Mouse (Mus musculus): ENCODE results near the gene Sec14l4.

The Sec14l4 gene

DNA sequence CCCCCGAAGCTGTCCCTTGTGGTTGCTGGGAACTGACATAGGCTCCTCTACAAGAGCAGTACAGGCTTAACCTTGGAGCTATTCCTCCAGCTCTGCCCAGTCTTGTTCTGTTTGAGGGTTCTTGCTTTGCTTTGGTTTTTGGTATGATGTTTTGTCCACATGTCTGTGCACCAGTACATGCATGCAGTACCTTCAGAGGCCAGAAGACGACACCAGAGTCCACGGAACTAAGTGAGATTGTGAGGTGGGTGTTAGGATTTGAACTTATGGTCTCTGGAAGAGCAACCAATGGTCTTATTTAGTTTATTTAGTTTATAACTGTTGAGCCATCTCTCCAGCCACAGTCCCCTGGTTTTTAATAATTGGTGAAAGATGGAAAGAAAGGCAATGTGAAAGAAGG, 24.8 kb upstream of the Sec14l4 start:
- no peak for TF ChIP-seq GATA4 (IDR thresholded peaks at IDR 0.05; ENCODE audit: insufficient replicate concordance, low read length)

DNA sequence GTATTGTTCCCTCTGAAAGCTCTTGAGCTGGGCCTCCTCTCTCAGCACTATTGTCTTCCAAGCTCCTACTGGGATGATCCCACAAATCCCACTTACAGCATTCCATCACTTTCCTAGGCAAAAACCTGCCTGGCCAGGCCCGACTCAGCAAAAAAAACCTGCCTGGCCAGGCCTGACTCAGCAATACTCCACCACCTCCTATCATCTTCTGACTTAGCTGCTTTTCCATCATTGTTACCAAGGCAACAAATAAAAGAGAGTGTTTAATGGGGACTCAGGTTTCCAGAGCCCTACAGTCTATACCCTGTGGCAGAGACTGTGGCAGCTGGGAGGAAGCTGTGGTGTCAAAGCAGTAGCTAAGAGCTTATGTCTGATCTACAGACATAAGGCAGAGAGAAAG, 18.6 kb upstream of the Sec14l4 start:
- no peak for TF ChIP-seq GATA4 (IDR thresholded peaks at IDR 0.05; ENCODE audit: insufficient replicate concordance, low read length)

DNA sequence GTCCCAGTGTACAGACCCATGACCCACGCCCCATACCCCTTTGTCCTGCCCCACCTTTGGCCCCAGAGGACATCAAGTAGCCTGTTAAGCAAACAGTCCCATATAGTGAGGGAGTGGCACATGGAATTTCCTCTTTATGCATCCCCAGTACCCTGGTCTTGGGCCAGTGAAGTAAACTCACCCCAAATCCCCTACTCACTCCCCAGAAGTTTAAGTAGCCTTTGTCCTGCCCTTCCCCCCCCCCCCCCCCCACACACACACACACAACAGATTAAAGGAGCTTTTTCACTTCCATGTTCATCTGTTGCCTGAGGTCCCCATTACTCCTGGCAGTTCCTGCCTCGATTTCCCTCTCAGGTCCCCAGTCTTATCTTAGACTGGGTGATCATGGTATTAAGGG, 7.9 kb upstream of the Sec14l4 start:
- TF ChIP-seq GATA4 (IDR thresholded peaks at IDR 0.05; ENCODE audit: insufficient replicate concordance, low read length) = no peak

DNA sequence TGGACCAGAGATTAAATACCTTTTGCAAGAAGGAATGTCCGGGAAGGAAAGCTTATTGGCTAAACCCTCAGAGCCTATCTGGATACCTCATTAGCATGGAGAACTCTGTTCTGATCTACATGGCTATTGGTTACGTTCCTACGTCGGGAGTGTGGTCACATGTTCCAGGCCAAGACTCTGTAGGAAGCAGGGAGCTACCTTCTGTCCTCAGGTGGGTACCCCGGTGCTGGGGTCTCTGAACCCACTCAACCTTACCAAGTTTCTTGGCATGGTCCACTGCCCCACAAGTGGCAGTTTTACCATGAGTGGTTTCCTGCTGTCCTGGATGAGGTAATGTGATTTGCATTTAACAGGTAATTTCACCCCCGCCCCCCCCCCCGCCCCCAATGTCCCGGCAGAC, 4.2 kb upstream of the Sec14l4 start:
- TF ChIP-seq GATA4 (IDR thresholded peaks at IDR 0.05; ENCODE audit: insufficient replicate concordance, low read length) = no peak

DNA sequence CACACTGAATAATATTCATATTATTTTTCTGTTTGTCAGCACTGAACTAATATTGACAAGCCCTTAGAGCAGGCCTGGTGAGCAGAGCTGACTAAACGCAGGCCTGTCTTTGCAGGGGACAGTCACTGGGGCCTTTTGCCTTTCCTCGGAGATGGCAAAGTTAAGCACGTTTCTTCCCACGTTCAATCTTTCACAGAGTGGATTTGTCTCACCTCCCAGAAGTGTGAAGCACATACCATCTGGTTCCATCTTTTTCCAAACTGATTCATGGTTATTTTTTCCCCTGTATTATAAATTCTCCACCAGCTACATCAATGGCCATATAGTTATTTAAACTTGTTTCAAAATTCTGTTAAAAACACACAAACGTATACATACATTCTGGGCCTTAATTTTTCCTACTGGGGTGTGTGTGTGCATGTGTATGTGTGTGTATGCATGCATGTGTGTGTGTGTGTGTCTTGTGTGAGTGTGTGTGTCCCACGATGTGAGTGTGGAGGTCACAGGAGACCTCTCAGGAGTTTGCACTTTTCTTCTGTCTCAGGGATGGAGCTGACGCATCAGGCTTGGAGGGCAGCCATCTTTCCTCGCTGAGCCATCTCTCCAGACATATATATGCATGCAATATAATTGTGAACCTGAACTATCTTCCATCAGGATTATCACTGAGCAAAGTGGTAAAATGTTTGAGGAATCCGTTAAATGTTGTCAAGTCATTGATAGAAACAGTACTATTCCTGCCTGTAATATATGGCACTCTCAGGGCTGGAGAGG, 3.5 kb upstream of the Sec14l4 start:
- no peak for TF ChIP-seq GATA4 (IDR thresholded peaks at IDR 0.05; ENCODE audit: insufficient replicate concordance, low read length)

DNA sequence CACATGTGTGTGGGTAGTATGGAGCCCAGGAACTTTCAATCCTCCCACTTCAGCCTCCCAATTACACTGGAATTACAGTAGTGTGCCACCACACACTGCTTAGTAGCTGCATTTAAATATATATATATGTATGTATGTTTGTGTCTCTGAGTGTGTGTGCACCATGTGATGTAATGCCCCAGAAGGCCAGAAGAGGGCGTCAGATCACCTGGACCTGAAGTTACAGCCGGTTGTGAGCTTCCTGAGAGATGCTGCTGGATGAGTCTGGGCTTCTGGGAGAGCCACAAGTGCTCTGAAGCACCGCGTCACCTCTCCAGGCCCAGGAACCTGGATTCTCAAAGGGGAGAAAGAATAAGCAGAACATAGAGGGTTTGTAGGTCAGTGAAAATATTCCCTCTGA, 1.9 kb upstream of the Sec14l4 start:
- no peak for TF ChIP-seq GATA4 (IDR thresholded peaks at IDR 0.05; ENCODE audit: insufficient replicate concordance, low read length)

DNA sequence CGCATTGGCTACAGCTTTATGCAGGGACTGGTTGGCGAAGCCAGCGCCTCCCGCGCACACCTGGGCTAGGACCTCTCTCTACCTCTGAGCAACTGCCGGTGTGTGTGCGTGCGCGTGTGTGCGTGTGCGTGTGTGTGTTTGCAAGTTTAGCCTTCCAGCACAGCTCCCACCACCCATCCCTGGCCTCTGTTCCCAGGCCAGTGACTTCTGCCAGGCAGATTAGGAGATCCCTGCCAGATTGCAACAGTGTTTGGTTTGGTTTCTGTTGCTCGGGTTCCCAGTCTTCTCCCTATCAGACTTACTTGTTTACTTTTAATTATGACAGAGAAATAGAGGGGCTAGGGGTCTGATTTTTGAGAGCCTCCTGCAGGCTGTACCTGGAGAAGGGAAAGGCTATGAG, 699 bp downstream of the Sec14l4 start:
- TF ChIP-seq GATA4 (IDR thresholded peaks at IDR 0.05; ENCODE audit: insufficient replicate concordance, low read length) = peak; percentile 33; the same call in 1 of the 2 replicates

DNA sequence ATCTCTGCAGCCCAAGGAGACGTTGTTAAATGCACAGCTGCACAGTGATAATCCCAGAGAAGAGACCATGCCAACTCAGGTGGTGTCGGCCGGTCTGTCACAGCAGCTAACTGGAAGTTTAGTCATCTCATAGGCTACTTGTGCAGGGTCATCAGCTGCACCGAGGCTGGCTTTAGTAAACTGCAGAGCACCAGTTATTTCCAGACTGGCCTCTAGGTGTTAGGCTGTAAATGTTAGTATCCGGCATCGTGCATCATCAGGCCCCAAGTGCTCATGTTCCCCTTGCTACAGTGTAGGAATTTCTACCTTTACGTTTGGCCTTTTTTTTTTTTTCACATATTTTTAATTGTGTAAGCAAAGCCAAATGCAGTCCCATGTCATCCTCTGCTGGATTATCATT, 2.2 kb downstream of the Sec14l4 start:
- TF ChIP-seq GATA4 (IDR thresholded peaks at IDR 0.05; ENCODE audit: insufficient replicate concordance, low read length) = no peak

DNA sequence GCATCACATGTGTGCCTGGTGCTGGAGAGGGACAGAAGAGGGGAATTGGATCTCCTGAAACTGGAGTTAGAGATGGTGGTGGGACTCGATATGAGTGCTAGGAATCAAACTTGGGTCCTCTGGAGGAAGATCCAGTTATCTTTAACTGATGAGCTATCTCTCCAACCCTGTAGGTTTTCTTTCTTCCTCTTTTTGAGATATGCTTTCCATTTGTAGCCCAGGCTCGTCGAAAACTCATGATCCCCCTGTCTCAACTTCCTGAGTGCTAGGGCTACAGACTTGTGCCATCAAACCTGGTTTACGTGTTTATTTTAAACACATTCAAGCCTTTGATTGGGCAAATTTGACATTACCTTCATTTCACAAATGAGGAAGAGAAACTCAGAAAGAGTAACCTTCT, 2.9 kb downstream of the Sec14l4 start:
- no peak for TF ChIP-seq GATA4 (IDR thresholded peaks at IDR 0.05; ENCODE audit: insufficient replicate concordance, low read length)

DNA sequence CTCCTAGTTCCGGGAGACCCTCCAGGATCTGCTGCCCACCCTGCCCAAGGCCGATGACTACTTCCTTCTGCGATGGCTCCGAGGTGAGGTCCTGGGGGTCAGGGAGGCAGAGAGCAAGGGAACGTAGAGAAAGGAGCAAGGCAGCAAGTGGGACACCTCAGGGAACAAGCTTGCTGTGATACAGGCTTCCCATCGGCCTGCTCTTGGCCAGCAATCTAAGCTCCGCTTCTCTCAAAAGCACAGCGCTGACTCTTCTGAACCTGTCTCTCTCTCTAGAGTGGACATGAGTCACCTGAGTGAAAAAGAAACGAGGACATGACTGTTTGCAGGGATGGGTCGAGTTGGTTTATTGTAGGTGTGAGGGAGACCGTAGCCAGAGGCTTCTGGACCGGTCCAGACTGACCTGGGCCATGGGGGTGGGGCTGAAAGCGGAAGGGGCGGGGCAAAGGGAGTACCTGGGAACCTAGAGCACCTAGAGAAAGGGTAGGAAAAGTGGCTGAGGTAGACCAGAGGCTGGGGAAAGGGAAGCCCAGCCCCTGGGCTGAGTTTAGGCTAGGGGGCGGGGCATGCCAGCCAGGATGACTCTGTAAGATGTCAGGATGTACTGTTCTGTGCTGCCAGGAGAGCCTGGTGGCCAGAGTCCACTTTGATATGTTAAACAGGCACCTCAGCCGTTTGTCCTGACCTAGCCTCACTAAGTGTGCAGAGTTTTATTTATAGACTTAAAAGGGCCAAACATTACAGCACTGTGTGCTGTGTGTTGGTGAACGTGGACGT, 4.0 kb downstream of the Sec14l4 start:
- no peak for TF ChIP-seq GATA4 (IDR thresholded peaks at IDR 0.05; ENCODE audit: insufficient replicate concordance, low read length)

DNA sequence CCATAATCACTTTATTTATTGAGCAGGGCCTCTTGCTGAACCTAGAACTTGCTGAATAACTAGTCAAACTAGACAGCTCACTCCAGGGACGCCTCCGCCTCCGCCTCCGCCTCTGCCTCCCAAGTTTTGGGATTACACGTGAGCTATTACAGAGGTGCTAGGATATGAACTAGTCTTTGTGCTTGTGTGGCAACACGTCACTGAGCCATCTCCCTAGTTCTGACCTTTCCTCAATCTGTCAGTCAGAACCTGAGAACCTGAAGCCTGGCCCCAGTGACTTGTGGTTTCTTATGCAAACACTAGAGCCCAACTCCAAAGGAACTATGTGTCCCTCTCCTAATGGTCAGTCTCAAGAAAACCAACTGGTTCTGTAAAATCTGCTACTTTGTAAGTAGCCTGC, 4.7 kb downstream of the Sec14l4 start:
- no peak for TF ChIP-seq GATA4 (IDR thresholded peaks at IDR 0.05; ENCODE audit: insufficient replicate concordance, low read length)

DNA sequence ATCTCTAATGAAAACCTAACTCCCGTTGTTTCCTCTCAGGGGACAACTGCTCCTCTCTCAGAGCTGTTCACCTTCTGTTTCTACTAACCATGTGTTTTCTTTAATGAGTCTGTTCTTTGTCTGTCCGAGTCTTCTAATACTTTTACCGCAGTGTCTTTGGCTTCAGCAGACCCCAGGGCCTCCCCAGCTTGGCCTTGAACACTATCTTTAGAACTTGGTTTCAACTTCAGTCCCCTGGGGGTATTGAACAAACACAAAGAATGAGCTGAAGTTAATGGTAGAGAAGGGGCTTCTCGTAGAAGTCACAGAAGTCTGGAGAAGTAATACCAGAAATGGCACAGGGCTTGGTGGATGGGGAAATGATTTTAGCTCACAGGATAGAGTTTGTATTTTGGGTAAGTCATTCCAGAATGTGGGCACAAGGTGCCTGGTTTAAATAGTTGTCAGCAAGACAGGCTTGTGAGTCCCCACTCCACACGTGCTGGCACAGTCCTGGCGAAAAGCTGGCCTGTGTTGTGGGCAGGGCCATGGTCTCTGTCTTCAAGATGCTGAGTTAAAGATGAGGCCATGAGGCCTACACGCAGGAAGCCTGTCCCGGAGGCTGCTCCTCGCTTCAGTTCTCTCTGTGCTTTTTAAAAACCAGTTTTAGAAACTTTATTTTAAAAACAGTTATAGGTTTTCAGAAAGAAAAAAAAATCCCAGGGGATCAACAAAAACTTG, 5.3 kb downstream of the Sec14l4 start:
- no peak for TF ChIP-seq GATA4 (IDR thresholded peaks at IDR 0.05; ENCODE audit: insufficient replicate concordance, low read length)

DNA sequence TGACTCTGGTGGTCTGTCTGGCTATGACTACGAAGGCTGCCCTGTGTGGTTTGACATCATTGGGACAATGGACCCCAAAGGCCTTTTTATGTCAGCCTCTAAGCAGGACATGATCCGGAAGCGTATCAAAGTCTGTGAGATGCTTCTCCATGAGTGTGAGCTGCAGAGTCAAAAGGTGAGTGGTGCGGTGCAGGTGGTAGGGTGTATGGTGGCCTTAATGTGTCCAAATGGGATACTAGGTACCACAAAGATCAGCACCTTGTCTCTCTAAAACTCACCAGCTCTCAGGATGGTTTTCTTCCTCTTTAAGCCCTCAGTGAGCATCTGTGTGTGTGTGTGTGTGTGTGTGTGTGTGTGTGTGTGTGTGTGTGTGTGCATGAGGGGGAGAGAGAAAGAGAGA, 8.7 kb downstream of the Sec14l4 start:
- no peak for TF ChIP-seq GATA4 (IDR thresholded peaks at IDR 0.05; ENCODE audit: insufficient replicate concordance, low read length)

DNA sequence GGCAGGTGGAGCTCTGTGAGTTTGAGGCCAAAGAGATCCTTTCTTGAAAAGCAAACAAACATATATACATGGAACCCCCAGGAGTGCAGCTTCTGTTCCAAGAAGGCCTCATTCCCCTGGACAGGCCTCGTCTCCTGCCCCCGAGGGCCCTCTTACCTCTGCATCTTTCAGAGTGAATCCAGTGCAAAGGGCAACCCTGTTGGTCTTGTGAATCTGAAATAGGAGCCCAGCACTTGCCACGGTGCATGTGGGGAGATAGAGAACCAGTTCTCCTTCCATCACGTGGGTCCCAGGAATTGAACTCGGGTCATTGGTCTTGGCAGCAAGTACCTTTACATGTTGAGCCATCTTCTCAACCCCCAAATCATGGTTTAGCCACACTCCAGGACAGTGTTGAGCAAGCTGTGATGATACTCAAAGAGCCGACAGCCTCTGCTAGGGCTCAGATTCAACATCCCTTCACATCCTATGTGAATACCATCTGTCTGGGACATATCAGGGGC, 9.9 kb downstream of the Sec14l4 start:
- no peak for TF ChIP-seq GATA4 (IDR thresholded peaks at IDR 0.05; ENCODE audit: insufficient replicate concordance, low read length)

DNA sequence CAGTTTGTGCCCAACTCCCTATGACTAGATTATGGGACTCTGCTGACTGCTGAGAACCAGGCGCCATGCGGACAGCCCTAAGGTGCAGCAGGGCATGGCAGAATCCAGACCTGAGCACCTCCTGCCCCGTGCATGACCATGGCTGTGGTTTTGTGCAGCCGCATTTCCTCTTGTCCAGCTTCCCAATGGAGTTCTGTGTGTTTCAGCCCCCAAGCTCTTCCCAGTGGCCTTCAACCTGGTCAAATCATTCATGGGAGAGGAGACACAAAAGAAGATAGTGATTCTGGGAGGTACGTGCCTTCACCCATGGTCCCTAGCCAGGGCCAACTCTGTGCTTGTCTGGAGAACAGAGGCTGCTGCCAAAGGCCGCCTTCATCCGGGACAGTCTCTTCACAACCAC, 11.8 kb downstream of the Sec14l4 start:
- TF ChIP-seq GATA4 (IDR thresholded peaks at IDR 0.05; ENCODE audit: insufficient replicate concordance, low read length) = no peak

DNA sequence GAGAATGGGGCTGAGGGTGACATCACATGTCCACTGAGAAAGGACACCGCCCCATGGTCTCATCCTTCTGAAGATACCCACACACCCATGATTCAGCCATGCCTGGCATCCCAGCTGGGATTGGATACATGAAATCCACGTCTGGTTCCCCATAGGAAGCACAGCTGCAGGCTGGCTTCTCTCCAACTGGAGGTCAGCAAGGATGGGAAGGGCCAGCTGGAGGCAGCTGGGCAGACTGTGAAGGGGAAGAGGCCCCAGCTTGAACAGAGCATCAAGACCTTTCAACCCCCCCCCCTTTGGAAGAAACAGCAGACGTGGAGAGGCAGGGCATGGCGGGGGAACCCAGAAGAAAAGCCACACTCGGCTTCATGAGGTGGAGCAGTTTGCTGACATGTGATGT, 15.3 kb downstream of the Sec14l4 start:
- TF ChIP-seq GATA4 (IDR thresholded peaks at IDR 0.05; ENCODE audit: insufficient replicate concordance, low read length) = no peak
